Mouse (Mus musculus): ENCODE results near the gene Ppp3ca. TPM values are rescaled to one million over a fixed set of nuclear protein-coding genes. Genes with fewer than 3 reads are reported as not detected.

Gene Ppp3ca
- polyA plus RNA-seq, 1 experiment: 16.8 TPM

- DNase-seq (ENCODE audit: low read depth): no peak
Measured at GRCm38 (mm10) chr3:136812791-136813190, 142.9 kb downstream of the Ppp3ca start.

GRCm38 (mm10) chr3:136813886-136814285, 144.0 kb downstream of the Ppp3ca start:
- no peak for DNase-seq (ENCODE audit: low read depth)

GRCm38 (mm10) chr3:136814916-136815315, 145.0 kb downstream of the Ppp3ca start:
- no peak for DNase-seq (ENCODE audit: low read depth)

- DNase-seq (ENCODE audit: low read depth): no peak
Measured at GRCm38 (mm10) chr3:136816319-136816718, 146.4 kb downstream of the Ppp3ca start.

- no peak for DNase-seq (ENCODE audit: low read depth)
Measured at GRCm38 (mm10) chr3:136818997-136819396, 149.1 kb downstream of the Ppp3ca start.

- no peak for DNase-seq (ENCODE audit: low read depth)
Measured at GRCm38 (mm10) chr3:136821039-136821438, 151.1 kb downstream of the Ppp3ca start.

GRCm38 (mm10) chr3:136821993-136822392, 152.1 kb downstream of the Ppp3ca start:
- no peak for DNase-seq (ENCODE audit: low read depth)

- no peak for DNase-seq (ENCODE audit: low read depth)
Measured at GRCm38 (mm10) chr3:136822431-136822830, 152.5 kb downstream of the Ppp3ca start.

- no peak for DNase-seq (ENCODE audit: low read depth)
Measured at GRCm38 (mm10) chr3:136828451-136828850, 158.5 kb downstream of the Ppp3ca start.

GRCm38 (mm10) chr3:136829109-136829508, 159.2 kb downstream of the Ppp3ca start:
- DNase-seq (ENCODE audit: low read depth): no peak

- no peak for DNase-seq (ENCODE audit: low read depth)
Measured at GRCm38 (mm10) chr3:136830687-136831220, 160.8 kb downstream of the Ppp3ca start.

- no peak for DNase-seq (ENCODE audit: low read depth)
Measured at GRCm38 (mm10) chr3:136833003-136833745, 163.2 kb downstream of the Ppp3ca start.

GRCm38 (mm10) chr3:136833893-136834292, 164.0 kb downstream of the Ppp3ca start:
- no peak for DNase-seq (ENCODE audit: low read depth)

- no peak for DNase-seq (ENCODE audit: low read depth)
Measured at GRCm38 (mm10) chr3:136835851-136836250, 165.9 kb downstream of the Ppp3ca start.

- no peak for DNase-seq (ENCODE audit: low read depth)
Measured at GRCm38 (mm10) chr3:136836319-136837193, 166.6 kb downstream of the Ppp3ca start.

GRCm38 (mm10) chr3:136837589-136837988, 167.7 kb downstream of the Ppp3ca start:
- no peak for DNase-seq (ENCODE audit: low read depth)

- DNase-seq (ENCODE audit: low read depth): peak; percentile 97
Measured at GRCm38 (mm10) chr3:136841282-136841681, 171.4 kb downstream of the Ppp3ca start.

- DNase-seq (ENCODE audit: low read depth): no peak
Measured at GRCm38 (mm10) chr3:136842384-136842783, 172.5 kb downstream of the Ppp3ca start.

GRCm38 (mm10) chr3:136843811-136844491, 174.0 kb downstream of the Ppp3ca start:
- DNase-seq (ENCODE audit: low read depth): no peak

GRCm38 (mm10) chr3:136849035-136849434, 179.1 kb downstream of the Ppp3ca start:
- DNase-seq (ENCODE audit: low read depth): no peak

GRCm38 (mm10) chr3:136852921-136853320, 183.0 kb downstream of the Ppp3ca start:
- no peak for DNase-seq (ENCODE audit: low read depth)

- no peak for DNase-seq (ENCODE audit: low read depth)
Measured at GRCm38 (mm10) chr3:136853596-136853995, 183.7 kb downstream of the Ppp3ca start.

Data from gonadal fat pad, adult 2 months (tissue).